Comparison of ENCODE assay signal across 9 mouse cellular contexts in genomic region chr7:79577931-79578850, GRCm38 (mm10). TPM values are rescaled to one million over a fixed set of nuclear protein-coding genes. Genes with fewer than 3 reads are reported as not detected.
DNase-seq lines count a peak whose midpoint lies in the region; ATAC-seq and TF ChIP-seq lines count a peak whose summit lies in the region.
"Had no signal": no experiment of that assay in that cellular context is flagged by ENCODE, and none has a peak within 500 bp of the region (broad histone marks: within the 10 kb centered on the region; RNA-seq: fewer than 3 reads in every experiment).

No protein-coding gene starts in this region.

- peak overlapping the region; percentile 77 for H3K27ac ChIP-seq in kidney, embryonic 15.5 days
- H3K27ac ChIP-seq in embryonic facial prominence, embryonic 10.5 days (replicated peaks): peak overlapping the region; percentile 83
- no peak overlapping the region for H3K27ac ChIP-seq in intestine, embryonic 14.5 days (ENCODE audit: low read depth)
- peak overlapping the region; percentile 68 for H3K27ac ChIP-seq in midbrain, postnatal 0 days (ENCODE audit: low read depth, low read length)

- no peaks in the 10 kb centered on the region for H3K9me3 ChIP-seq in kidney, embryonic 15.5 days (replicated peaks)
- H3K9me3 ChIP-seq in embryonic facial prominence, embryonic 10.5 days: no peaks in the 10 kb centered on the region
- no peaks in the 10 kb centered on the region for H3K9me3 ChIP-seq in intestine, embryonic 14.5 days (ENCODE audit: control insufficient read depth, low read length)
- no peaks in the 10 kb centered on the region for H3K9me3 ChIP-seq in midbrain, postnatal 0 days (ENCODE audit: low read length)

- no peak for DNase-seq in kidney, adult 11 months
- peak; percentile 52 for DNase-seq in embryonic facial prominence, embryonic 10.5 days (ENCODE audit: low spot score)
- DNase-seq in intestine, embryonic 14.5 days (ENCODE audit: low spot score): no peak
- DNase-seq in midbrain, postnatal 0 days (ENCODE audit: low spot score): no peak
- no peak for DNase-seq in frontal cortex, postnatal 25 days (ENCODE audit: low spot score in 2 of 2)
- DNase-seq in natural killer cell, adult 2 months (ENCODE audit: low spot score in 2 of 2): no peak

- TF ChIP-seq CTCF in midbrain, postnatal 0 days (IDR thresholded peaks at IDR 0.05): no peak

- 0 out of 2 replicates have a peak overlapping the region, but pooled peaks have one; percentile 27 for H3K9ac ChIP-seq in kidney, embryonic 15.5 days
- H3K9ac ChIP-seq in intestine, embryonic 14.5 days (ENCODE audit: low read length): 0 out of 2 replicates have a peak overlapping the region, but pooled peaks have one; percentile 23
- 0 out of 2 replicates have a peak overlapping the region, but pooled peaks have one; percentile 29 for H3K9ac ChIP-seq in midbrain, postnatal 0 days (replicated peaks; ENCODE audit: low read length, poor library complexity, severe bottlenecking)

- H3K4me2 ChIP-seq in kidney, embryonic 15.5 days: peak overlapping the region; percentile 73
- H3K4me2 ChIP-seq in intestine, embryonic 14.5 days (ENCODE audit: low read length): peak overlapping the region; percentile 51
- peak overlapping the region; percentile 48 for H3K4me2 ChIP-seq in midbrain, postnatal 0 days (ENCODE audit: low read depth, low read length, poor library complexity, severe bottlenecking)

- peaks cover 25% of the 10 kb centered on the region for H3K4me1 ChIP-seq in kidney, embryonic 15.5 days
- H3K4me1 ChIP-seq in embryonic facial prominence, embryonic 10.5 days: peaks cover 34% of the 10 kb centered on the region
- peaks cover 9% of the 10 kb centered on the region for H3K4me1 ChIP-seq in intestine, embryonic 14.5 days (replicated peaks; ENCODE audit: control insufficient read depth, insufficient read depth, low read length)
- peaks cover 7% of the 10 kb centered on the region for H3K4me1 ChIP-seq in midbrain, postnatal 0 days (ENCODE audit: insufficient read depth, low read length)

- no peaks in the 10 kb centered on the region for H3K36me3 ChIP-seq in kidney, embryonic 15.5 days
- H3K36me3 ChIP-seq in embryonic facial prominence, embryonic 10.5 days (replicated peaks): no peaks in the 10 kb centered on the region
- H3K36me3 ChIP-seq in intestine, embryonic 14.5 days (ENCODE audit: control insufficient read depth, insufficient read depth, low read length): no peaks in the 10 kb centered on the region
- H3K36me3 ChIP-seq in midbrain, postnatal 0 days (ENCODE audit: insufficient read depth, low read length): no peaks in the 10 kb centered on the region

- ATAC-seq in kidney, embryonic 15.5 days (replicated peaks; ENCODE audit: low FRiP score): peak; percentile 34
- 0 out of 2 replicates have a peak, but pooled peaks have one; percentile 40 for ATAC-seq in intestine, embryonic 14.5 days (replicated peaks; ENCODE audit: low FRiP score, low TSS enrichment, low read depth)
- no peak for ATAC-seq in midbrain, postnatal 0 days (ENCODE audit: low FRiP score)
- no peak for ATAC-seq in megakaryocyte-erythroid progenitor cell, adult 5-6 weeks (replicated peaks; ENCODE audit: low FRiP score, low TSS enrichment, poor library complexity, severe bottlenecking)

- 4% methylated on average over 25 of the region's 25 CpGs for WGBS in kidney, embryonic 15.5 days
- 2% methylated on average over 25 of the region's 25 CpGs for WGBS in embryonic facial prominence, embryonic 10.5 days
- 12% methylated on average over 25 of the region's 25 CpGs for WGBS in intestine, embryonic 14.5 days
- WGBS in midbrain, postnatal 0 days: 6% methylated on average over 23 of the region's 25 CpGs

- peaks cover 73% of the 10 kb centered on the region for H3K27me3 ChIP-seq in kidney, embryonic 15.5 days
- peaks cover 100% of the 10 kb centered on the region for H3K27me3 ChIP-seq in embryonic facial prominence, embryonic 10.5 days (replicated peaks; ENCODE audit: low read depth, poor library complexity, severe bottlenecking)
- H3K27me3 ChIP-seq in intestine, embryonic 14.5 days (replicated peaks; ENCODE audit: control insufficient read depth, insufficient read depth, low read length): peaks cover 60% of the 10 kb centered on the region
- H3K27me3 ChIP-seq in midbrain, postnatal 0 days (ENCODE audit: insufficient read depth, low read length): no peaks in the 10 kb centered on the region

- H3K4me3 ChIP-seq in kidney, embryonic 15.5 days (replicated peaks): peak overlapping the region; percentile 39
- H3K4me3 ChIP-seq in embryonic facial prominence, embryonic 10.5 days: peak overlapping the region; percentile 53
- peak overlapping the region; percentile 24; the same call in 1 of the 2 replicates for H3K4me3 ChIP-seq in intestine, embryonic 14.5 days (ENCODE audit: low read depth, low read length)
- peak overlapping the region; percentile 18; the same call in 1 of the 2 replicates for H3K4me3 ChIP-seq in midbrain, postnatal 0 days (ENCODE audit: low read depth, low read length)

RNA-seq across cellular contexts. Expression of gene Rhcg, which starts 39.3 kb away (rescaled TPM):
- 28.8 and 29.9 TPM in 2 replicates for polyA plus RNA-seq in kidney, embryonic 15.5 days (2015; fragmentation: Nextera tagmentation; extraction: Ambion mirVana)
- polyA plus RNA-seq in embryonic facial prominence, embryonic 10.5 days (2016; fragmentation: Nextera tagmentation; extraction: Ambion mirVana): 0.51 TPM in 1 of 2 replicates, not detected in the other
- polyA plus RNA-seq in intestine, embryonic 14.5 days (2014; fragmentation: Nextera tagmentation; extraction: Ambion mirVana): 0.08 TPM in 1 of 2 replicates, not detected in the other
- 2.2 and 2.6 TPM in 2 replicates for total RNA-seq in midbrain, postnatal 0 days (2014; rRNA removed)
- polyA plus RNA-seq in midbrain, postnatal 0 days (2015; fragmentation: Nextera tagmentation; extraction: Ambion mirVana): 4.3 and 4.8 TPM in 2 replicates
- total RNA-seq in megakaryocyte-erythroid progenitor cell, adult 5-6 weeks (2014; fragmentation: Nextera tagmentation): not detected in 2 replicates
- total RNA-seq in megakaryocyte-erythroid progenitor cell, adult 5-6 weeks (2017): not detected in 2 replicates
- total RNA-seq: MEL had no signal

Comparison
In these comparisons a context has a peak if more than half of its experiments do, and no peak if none do; other contexts are left out.
1. ATAC-seq: peak in kidney, embryonic 15.5 days (single experiment) and intestine, embryonic 14.5 days (single experiment); none in midbrain, postnatal 0 days (single experiment) and megakaryocyte-erythroid progenitor cell, adult 5-6 weeks (single experiment).
2. Peak in every context shown above with its lines, with median percentiles within 50 percentile points of each other: H3K4me2 ChIP-seq, H3K4me3 ChIP-seq and H3K9ac ChIP-seq.